Mouse (Mus musculus) heart, embryonic 13.5 days (tissue): ENCODE data around the gene Adora3. TPM values are rescaled to one million over a fixed set of nuclear protein-coding genes. Genes with fewer than 3 reads are reported as not detected.

Experiments
- ATAC-seq: fragments of 200-750 bp; cut with Nextera tagmentation; 2 replicates; pipeline ENCODE4 v1.8.0; 2017; ENCODE audit warnings: moderate TSS enrichment; ENCODE audit not compliant: insufficient number of reproducible peaks, low FRiP score, low TSS enrichment; ENCODE audit errors: extremely low read depth
- H3K27ac ChIP-seq: fragments of 300-500 bp; sonication (generic); replicated peaks from 2 replicates; pipeline ENCODE4 v1.5.1; 2015; ENCODE audit warnings: moderate library complexity, mild to moderate bottlenecking, inconsistent platforms
- H3K27me3 ChIP-seq: fragments of 300-500 bp; sonication (generic); replicated peaks from 2 replicates; pipeline ENCODE4 v1.6.1; 2015; ENCODE audit warnings: mild to moderate bottlenecking, inconsistent platforms
- H3K36me3 ChIP-seq: fragments of 300-500 bp; sonication (generic); 2 replicates; pipeline ENCODE4 v1.6.1; 2015; ENCODE audit warnings: mild to moderate bottlenecking, inconsistent platforms
- H3K4me1 ChIP-seq: fragments of 300-500 bp; sonication (generic); 2 replicates; pipeline ENCODE4 v1.6.1; 2015; ENCODE audit warnings: inconsistent platforms
- H3K4me2 ChIP-seq: fragments of 300-500 bp; sonication (generic); 2 replicates; pipeline ENCODE4 v1.6.1; 2015; ENCODE audit warnings: inconsistent platforms, mild to moderate bottlenecking, moderate library complexity
- H3K4me3 ChIP-seq: fragments of 300-500 bp; sonication (generic); 2 replicates; pipeline ENCODE4 v1.5.1; 2015; ENCODE audit warnings: moderate library complexity, mild to moderate bottlenecking, inconsistent platforms
- H3K9ac ChIP-seq: fragments of 300-500 bp; sonication (generic); 2 replicates; pipeline ENCODE4 v1.6.1; 2015; ENCODE audit warnings: inconsistent platforms, mild to moderate bottlenecking, moderate library complexity
- H3K9me3 ChIP-seq: fragments of 300-500 bp; sonication (generic); 2 replicates; pipeline ENCODE4 v1.6.1; 2016; ENCODE audit warnings: inconsistent platforms
- WGBS: fragments of 180-500 bp; shearing (Covaris S2); methylation state at CpG from one replicate; pipeline ENCODE4 v1.1.7; 2015; ENCODE audit warnings: mixed read lengths; 5-methylcytosine and 5-hydroxymethylcytosine counted together
- polyA plus RNA-seq: library from polyadenylated mRNA; unstranded; fragments of >200 nt; fragmentation: Nextera tagmentation; extraction: Ambion mirVana; gene quantifications from 2 replicates; pipeline ENCODE4 v1.2.1, GENCODE M21; 2015

The Adora3 gene
- polyA plus RNA-seq, 1 experiment from 2014 or later, result 0.17 TPM

DNA sequence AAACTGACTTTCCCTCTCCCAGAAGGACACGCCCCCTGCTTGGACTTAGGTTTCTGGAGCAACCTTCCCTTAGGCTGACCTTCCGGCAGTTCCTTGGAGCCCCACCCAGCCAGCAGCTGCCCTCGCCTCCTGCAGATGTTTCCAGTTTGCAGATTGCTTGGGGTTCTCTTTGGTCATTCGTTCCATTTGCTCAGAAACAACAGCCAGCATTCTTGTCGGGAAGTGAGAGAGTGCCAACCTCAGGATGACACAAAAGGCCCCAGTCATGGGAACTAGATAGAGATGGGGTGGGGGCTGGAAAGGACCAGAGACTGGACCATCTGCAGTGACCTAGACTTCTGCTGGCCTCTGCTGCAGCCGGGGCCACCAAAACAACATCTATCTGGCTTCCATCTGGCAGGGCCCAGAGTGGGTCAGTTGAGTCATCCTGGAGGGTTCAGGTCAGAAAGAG, 23.3 kb downstream of the Adora3 start:
- Histone ChIP-seq H3K36me3 (no peaks in the 10 kb centered on the region), H3K27me3 (0 out of 2 replicates have a peak, but pooled peaks cover 4% of the 10 kb centered on the region), H3K4me1 (peaks cover 66% of the 10 kb centered on the region), H3K9ac (0 out of 2 replicates have a peak overlapping the region, but pooled peaks have one; percentile 33), H3K4me2 (no peak overlapping the region), H3K9me3 (no peaks in the 10 kb centered on the region), H3K4me3 (no peak overlapping the region), H3K27ac (peak overlapping the region; percentile 83)
- 43% methylated on average over 6 of the region's 6 CpGs for WGBS
- ATAC-seq, result no peak

GRCm38 (mm10) chr3:105894601-105895592, 24.2 kb downstream of the Adora3 start:
- Histone ChIP-seq H3K9ac (no peak overlapping the region), H3K27ac (peak overlapping the region; percentile 83), H3K9me3 (no peaks in the 10 kb centered on the region), H3K4me1 (peaks cover 69% of the 10 kb centered on the region), H3K36me3 (no peaks in the 10 kb centered on the region), H3K4me3 (no peak overlapping the region), H3K27me3 (0 out of 2 replicates have a peak, but pooled peaks cover 4% of the 10 kb centered on the region), H3K4me2 (peak overlapping the region; percentile 41)
- 54% methylated on average over 23 of the region's 23 CpGs for WGBS
- peak; percentile 50; the same call in 1 of the 2 replicates for ATAC-seq

DNA sequence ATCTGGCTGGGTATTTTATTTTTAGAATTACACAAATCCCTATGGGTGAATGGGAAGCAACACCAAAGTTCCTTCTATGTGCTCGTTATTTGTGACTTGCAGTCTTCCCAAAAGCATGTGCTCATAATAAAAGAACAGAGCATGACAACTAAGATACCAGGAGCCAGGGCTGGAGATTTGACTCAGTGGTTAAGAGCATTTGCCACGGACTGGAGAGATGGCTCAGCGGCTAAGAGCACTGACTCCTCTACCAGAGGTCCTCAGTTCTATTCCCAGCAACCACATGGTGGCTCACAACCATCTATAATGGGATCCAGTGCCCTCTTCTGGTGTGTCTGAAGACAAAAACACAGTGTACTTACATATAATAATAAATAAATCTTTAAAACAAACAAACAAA, 26.2 kb downstream of the Adora3 start:
- no peak for ATAC-seq
- Histone ChIP-seq H3K27ac (no peak overlapping the region), H3K4me2 (no peak overlapping the region), H3K4me1 (peaks cover 52% of the 10 kb centered on the region), H3K9me3 (no peaks in the 10 kb centered on the region), H3K9ac (no peak overlapping the region), H3K36me3 (no peaks in the 10 kb centered on the region), H3K4me3 (no peak overlapping the region), H3K27me3 (peaks cover 20% of the 10 kb centered on the region)
- WGBS, result 82% methylated on average over 3 of the region's 3 CpGs

DNA sequence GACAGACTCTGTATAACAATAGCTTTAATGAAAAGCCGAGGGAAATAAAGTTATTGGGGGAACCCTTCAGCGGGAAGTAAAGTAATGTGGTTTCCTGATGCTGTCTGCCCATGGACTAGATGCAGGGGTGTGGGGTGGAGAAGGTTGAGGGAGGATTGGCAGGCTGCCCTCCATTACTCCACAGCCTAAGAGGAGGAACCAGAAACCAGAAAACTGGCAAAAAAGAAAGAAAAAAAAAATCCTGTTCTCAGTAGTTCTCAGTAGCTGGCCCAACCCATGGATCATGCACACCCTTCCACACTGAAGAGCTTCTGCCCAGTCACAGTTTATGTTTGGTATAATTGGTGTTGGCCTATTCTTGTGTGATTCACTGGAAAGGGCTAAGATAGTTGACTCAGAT, 27.7 kb downstream of the Adora3 start:
- Histone ChIP-seq H3K4me3 (no peak overlapping the region), H3K4me1 (peaks cover 37% of the 10 kb centered on the region), H3K27me3 (peaks cover 29% of the 10 kb centered on the region), H3K9ac (no peak overlapping the region), H3K27ac (no peak overlapping the region), H3K9me3 (no peaks in the 10 kb centered on the region), H3K4me2 (no peak overlapping the region), H3K36me3 (no peaks in the 10 kb centered on the region)
- WGBS, result 78% methylated on average over 2 of the region's 2 CpGs
- no peak for ATAC-seq

- Histone ChIP-seq H3K27me3 (peaks cover 29% of the 10 kb centered on the region), H3K4me2 (no peak overlapping the region), H3K4me3 (no peak overlapping the region), H3K36me3 (no peaks in the 10 kb centered on the region), H3K9me3 (no peaks in the 10 kb centered on the region), H3K4me1 (peaks cover 32% of the 10 kb centered on the region), H3K9ac (no peak overlapping the region), H3K27ac (0 out of 2 replicates have a peak overlapping the region, but pooled peaks have one; percentile 16)
- WGBS, result 40% methylated on average over 11 of the region's 11 CpGs
- ATAC-seq, result no peak; the same call in 1 of the 2 replicates
Measured at GRCm38 (mm10) chr3:105898861-105899260, 28.2 kb downstream of the Adora3 start.

DNA sequence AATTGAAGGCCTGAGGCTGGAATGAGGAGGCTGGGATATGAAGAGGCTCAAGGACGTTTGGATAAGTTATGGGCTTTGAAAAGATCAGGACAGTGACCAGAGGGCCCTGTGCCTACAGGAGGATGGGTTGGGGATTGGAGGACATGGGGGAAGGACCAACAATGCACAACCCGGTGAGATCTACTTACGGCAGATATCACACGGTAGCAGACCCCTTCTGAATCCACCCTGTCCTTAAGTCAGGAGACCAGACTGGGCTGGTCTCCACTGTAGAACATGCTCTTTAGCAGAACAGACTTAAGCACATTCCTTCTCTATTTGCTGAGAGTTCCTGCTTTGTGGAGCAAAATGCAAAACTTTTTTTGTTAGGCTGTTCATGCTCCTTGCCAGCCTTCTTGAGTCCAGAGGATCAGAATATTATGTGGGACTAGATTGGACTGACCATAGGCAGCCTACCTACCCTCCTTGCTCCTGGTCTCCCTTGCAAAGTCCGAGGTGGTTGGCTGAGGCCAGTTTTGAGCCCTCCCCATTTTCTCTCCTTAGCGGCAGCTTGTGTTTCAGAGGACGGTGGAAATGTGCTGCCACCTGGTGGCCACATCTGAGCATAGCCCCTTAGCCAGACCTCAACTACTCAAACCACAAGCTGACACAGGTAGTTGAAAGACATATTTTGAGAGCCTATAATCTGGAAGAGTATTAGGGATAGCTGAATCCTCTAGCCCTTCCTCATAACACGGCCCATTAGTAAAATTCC, 28.9 kb downstream of the Adora3 start:
- Histone ChIP-seq H3K4me1 (peaks cover 25% of the 10 kb centered on the region), H3K36me3 (no peaks in the 10 kb centered on the region), H3K9me3 (no peaks in the 10 kb centered on the region), H3K4me2 (no peak overlapping the region), H3K4me3 (no peak overlapping the region), H3K9ac (0 out of 2 replicates have a peak overlapping the region, but pooled peaks have one; percentile 5), H3K27me3 (peaks cover 29% of the 10 kb centered on the region), H3K27ac (0 out of 2 replicates have a peak overlapping the region, but pooled peaks have one; percentile 16)
- no peak for ATAC-seq
- 36% methylated on average over 8 of the region's 8 CpGs for WGBS

DNA sequence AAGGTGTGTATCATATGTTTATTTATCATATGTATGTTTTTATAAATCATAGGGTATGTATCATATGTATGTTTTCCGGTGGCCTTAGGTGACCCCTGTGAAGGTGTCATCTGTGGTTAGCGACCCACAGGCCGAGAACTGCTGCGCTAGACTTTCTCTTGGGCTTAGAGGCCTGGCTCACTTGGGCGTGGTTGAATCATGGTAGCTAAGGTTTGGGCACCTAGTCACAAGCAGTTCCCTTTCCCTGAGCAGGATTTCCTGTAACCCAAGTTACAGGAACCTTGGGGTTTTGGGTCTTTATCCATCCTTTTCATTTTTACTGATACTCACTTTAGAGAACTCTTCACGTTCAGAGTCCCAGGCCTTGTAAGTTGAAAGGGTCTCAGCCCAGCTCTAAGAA, 29.6 kb downstream of the Adora3 start:
- no peaks in the 10 kb centered on the region for H3K9me3 ChIP-seq
- no peak overlapping the region for H3K4me2 ChIP-seq
- H3K36me3 ChIP-seq, result no peaks in the 10 kb centered on the region
- no peak overlapping the region for H3K9ac ChIP-seq
- H3K27me3 ChIP-seq, result peaks cover 32% of the 10 kb centered on the region
- H3K4me3 ChIP-seq, result no peak overlapping the region
- 69% methylated on average over 6 of the region's 6 CpGs for WGBS
- H3K27ac ChIP-seq, result no peak overlapping the region
- peaks cover 18% of the 10 kb centered on the region for H3K4me1 ChIP-seq
- ATAC-seq, result no peak

DNA sequence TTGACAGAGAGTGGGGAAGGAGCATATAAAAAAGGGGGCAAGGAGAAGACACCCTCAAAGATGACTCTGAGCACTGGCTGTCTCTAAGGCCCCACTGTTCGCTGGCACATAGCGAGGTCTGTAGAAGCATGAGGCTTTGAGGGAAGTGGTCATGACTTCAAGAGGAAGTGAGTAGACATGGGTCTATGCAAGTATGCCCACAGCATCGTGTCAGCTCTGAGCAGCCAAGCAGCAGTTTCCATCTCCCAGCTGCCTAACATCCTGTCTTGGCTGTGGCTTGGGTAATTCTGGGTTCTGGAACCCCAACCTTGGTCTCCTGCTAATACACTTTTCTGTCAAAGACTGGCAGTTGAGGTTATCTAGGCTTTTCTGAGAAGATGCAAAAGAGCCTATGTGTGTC, 30.1 kb downstream of the Adora3 start:
- Histone ChIP-seq H3K4me1 (peaks cover 14% of the 10 kb centered on the region), H3K27ac (no peak overlapping the region), H3K9me3 (no peaks in the 10 kb centered on the region), H3K9ac (no peak overlapping the region), H3K4me3 (no peak overlapping the region), H3K4me2 (no peak overlapping the region), H3K36me3 (no peaks in the 10 kb centered on the region), H3K27me3 (peaks cover 32% of the 10 kb centered on the region)
- WGBS, result 77% methylated on average over 3 of the region's 3 CpGs
- no peak for ATAC-seq

- Histone ChIP-seq H3K27me3 (peaks cover 28% of the 10 kb centered on the region), H3K36me3 (no peaks in the 10 kb centered on the region), H3K27ac (no peak overlapping the region), H3K4me3 (no peak overlapping the region), H3K9ac (no peak overlapping the region), H3K4me1 (peaks cover 14% of the 10 kb centered on the region), H3K9me3 (no peaks in the 10 kb centered on the region), H3K4me2 (no peak overlapping the region)
- no peak for ATAC-seq
- 65% methylated on average over 4 of the region's 4 CpGs for WGBS
Measured at GRCm38 (mm10) chr3:105901468-105901867, 30.8 kb downstream of the Adora3 start.

DNA sequence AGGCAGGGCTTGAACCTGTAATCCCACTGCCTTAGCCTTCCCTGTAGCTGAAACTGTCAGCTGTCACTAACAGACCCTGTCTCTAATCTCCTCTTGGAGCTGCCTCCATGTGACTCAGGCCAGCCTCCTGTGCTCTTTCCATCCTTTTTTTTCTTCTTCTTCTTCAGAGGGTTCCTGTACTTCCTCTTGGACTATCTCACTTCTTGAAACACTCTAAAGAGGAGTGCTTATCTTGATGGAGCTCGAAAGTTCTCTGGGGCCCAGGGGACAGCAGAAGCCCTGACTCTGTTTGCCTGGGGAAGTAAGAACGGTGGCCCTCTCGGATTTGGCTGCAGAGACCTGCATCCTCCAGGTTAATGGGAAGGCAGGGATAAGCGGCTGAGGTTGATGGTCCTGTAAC, 33.6 kb downstream of the Adora3 start:
- Histone ChIP-seq H3K36me3 (no peaks in the 10 kb centered on the region), H3K4me3 (no peak overlapping the region), H3K27me3 (peaks cover 33% of the 10 kb centered on the region), H3K9me3 (no peaks in the 10 kb centered on the region), H3K4me1 (peaks cover 15% of the 10 kb centered on the region), H3K4me2 (no peak overlapping the region), H3K27ac (no peak overlapping the region), H3K9ac (no peak overlapping the region)
- no peak for ATAC-seq
- 40% methylated on average over 4 of the region's 4 CpGs for WGBS

GRCm38 (mm10) chr3:105904721-105905120, 34.1 kb downstream of the Adora3 start:
- H3K4me1 ChIP-seq, result peaks cover 10% of the 10 kb centered on the region
- H3K4me2 ChIP-seq, result no peak overlapping the region
- no peak overlapping the region for H3K9ac ChIP-seq
- H3K4me3 ChIP-seq, result no peak overlapping the region
- no peaks in the 10 kb centered on the region for H3K9me3 ChIP-seq
- 88% methylated on average over 9 of the region's 9 CpGs for WGBS
- no peak for ATAC-seq
- H3K36me3 ChIP-seq, result no peaks in the 10 kb centered on the region
- H3K27ac ChIP-seq, result no peak overlapping the region
- peaks cover 33% of the 10 kb centered on the region for H3K27me3 ChIP-seq
